Mouse (Mus musculus) spleen, postnatal 0 days (tissue): ENCODE data around the gene Bach2. TPM values are rescaled to one million over a fixed set of nuclear protein-coding genes. Genes with fewer than 3 reads are reported as not detected.

ENCODE experiments used
- polyA plus RNA-seq: library from polyadenylated mRNA; unstranded; fragments of >200 nt; fragmentation: Nextera tagmentation; extraction: Ambion mirVana; gene quantifications from 2 replicates; pipeline ENCODE4 v1.2.1, GENCODE M21; 2015

Bach2 gene
- 1.8 and 3.4 TPM in 2 replicates for polyA plus RNA-seq

GRCm38 (mm10) chr4:32238366-32238854, at the start of gene Bach2:
TSS of gene Bach2 (plus strand) at chr4:32238804.

GRCm38 (mm10) chr4:32602660-32603059, 364.1 kb downstream of the Bach2 start, which contains the start of gene Gja10:
TSS of gene Gja10 (minus strand) at chr4:32602760.

GRCm38 (mm10) chr4:32615034-32615881, 376.7 kb downstream of the Bach2 start, which contains the start of gene Casp8ap2:
TSS of gene Casp8ap2 (plus strand) at chr4:32615451.

